ENCODE assay signal across 43 mouse cellular contexts in the genomic region with DNA sequence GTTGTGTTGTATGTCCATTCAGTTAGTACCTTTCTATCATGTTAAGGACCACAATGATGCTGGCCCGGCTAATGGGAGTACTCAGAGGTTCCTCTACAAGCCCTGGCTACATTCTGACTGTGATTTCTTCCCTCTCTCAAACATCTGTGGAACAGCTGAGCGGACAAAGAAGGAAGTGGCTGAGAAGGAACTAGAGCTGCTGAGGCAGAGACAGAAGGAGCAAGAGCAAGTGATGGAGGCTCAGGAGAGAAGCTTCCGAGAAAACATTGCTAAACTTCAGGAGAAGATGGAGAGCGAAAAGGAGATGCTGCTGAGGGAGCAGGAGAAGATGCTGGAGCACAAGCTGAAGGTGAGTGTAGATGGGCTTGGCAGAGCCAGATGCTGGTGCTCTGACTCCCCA. TPM values are rescaled to one million over a fixed set of nuclear protein-coding genes. Genes with fewer than 3 reads are reported as not detected.
"Had no signal": no experiment of that assay in that cellular context is flagged by ENCODE, and none has a peak within 500 bp of the region (broad histone marks: within the 10 kb centered on the region; RNA-seq: fewer than 3 reads in every experiment).

No protein-coding gene starts in this region.

- DNase-seq: heart, postnatal 10 days; heart, postnatal 36 days; heart, postnatal 4 days; kidney, adult 11 months; kidney, adult 18-20 months; kidney, adult 2 months; kidney, adult 8-10 months; kidney, adult 9 months; kidney, postnatal 10 days; kidney, postnatal 14 days; kidney, postnatal 25 days; kidney, postnatal 36 days; kidney, postnatal 4 days; layer of hippocampus, adult 9-11 months; layer of hippocampus, postnatal 36 days had no signal

- H3K36me3 ChIP-seq: heart, embryonic 10.5 days; heart, embryonic 12.5 days; heart, embryonic 13.5 days; heart, embryonic 15.5 days; hindbrain, embryonic 10.5 days; hindbrain, embryonic 12.5 days; hindbrain, embryonic 13.5 days; hindbrain, embryonic 15.5 days; intestine, embryonic 15.5 days; kidney, embryonic 15.5 days had no signal

- H3K9me3 ChIP-seq: heart, embryonic 10.5 days; heart, embryonic 12.5 days; heart, embryonic 13.5 days; heart, embryonic 15.5 days; hindbrain, embryonic 10.5 days; hindbrain, embryonic 12.5 days; hindbrain, embryonic 13.5 days; hindbrain, embryonic 15.5 days; intestine, embryonic 15.5 days; kidney, embryonic 15.5 days had no signal

- H3K27me3 ChIP-seq: heart, embryonic 12.5 days; heart, embryonic 13.5 days; heart, embryonic 15.5 days; hindbrain, embryonic 12.5 days; hindbrain, embryonic 13.5 days; hindbrain, embryonic 15.5 days; intestine, embryonic 15.5 days; kidney, embryonic 15.5 days had no signal

- H3K4me2 ChIP-seq: heart, embryonic 11.5 days; heart, embryonic 12.5 days; heart, embryonic 13.5 days; heart, embryonic 15.5 days; hindbrain, embryonic 12.5 days; hindbrain, embryonic 13.5 days; hindbrain, embryonic 14.5 days; hindbrain, embryonic 15.5 days; intestine, embryonic 15.5 days; kidney, embryonic 15.5 days had no signal

- H3K4me3 ChIP-seq: heart, embryonic 10.5 days; heart, embryonic 12.5 days; heart, embryonic 13.5 days; heart, embryonic 15.5 days; hindbrain, embryonic 10.5 days; hindbrain, embryonic 12.5 days; hindbrain, embryonic 13.5 days; hindbrain, embryonic 15.5 days; intestine, embryonic 15.5 days; kidney, embryonic 15.5 days; layer of hippocampus, adult 2 months had no signal

- H3K27ac ChIP-seq: heart, embryonic 10.5 days; heart, embryonic 13.5 days; heart, embryonic 15.5 days; hindbrain, embryonic 10.5 days; hindbrain, embryonic 12.5 days; hindbrain, embryonic 13.5 days; hindbrain, embryonic 14.5 days; hindbrain, embryonic 15.5 days; hindbrain, postnatal 0 days; intestine, embryonic 15.5 days; kidney, embryonic 15.5 days; kidney, postnatal 0 days; layer of hippocampus, adult 2 months had no signal

- ATAC-seq: hindbrain, embryonic 16.5 days; hindbrain, postnatal 0 days; inflammation-experienced regulatory T-cells, adult 6 months; intestine, embryonic 15.5 days; intestine, embryonic 16.5 days; intestine, postnatal 0 days had no signal

- H3K4me1 ChIP-seq: heart, embryonic 10.5 days; heart, embryonic 12.5 days; heart, embryonic 13.5 days; heart, embryonic 15.5 days; hindbrain, embryonic 10.5 days; hindbrain, embryonic 12.5 days; hindbrain, embryonic 13.5 days; hindbrain, embryonic 15.5 days; intestine, embryonic 15.5 days; kidney, embryonic 15.5 days had no signal

- H3K9ac ChIP-seq: heart, embryonic 12.5 days; heart, embryonic 13.5 days; heart, embryonic 15.5 days; hindbrain, embryonic 12.5 days; hindbrain, embryonic 13.5 days; hindbrain, embryonic 14.5 days; hindbrain, embryonic 15.5 days; intestine, embryonic 15.5 days; kidney, embryonic 15.5 days had no signal

RNA-seq across cellular contexts. Expression of a gene that starts 23.9 kb away (rescaled TPM):
- total RNA-seq: hematopoietic stem cell, adult 5-6 weeks; layer of hippocampus, adult 18-20 months; layer of hippocampus, adult 2 months; layer of hippocampus, postnatal 10 days; layer of hippocampus, postnatal 14 days; layer of hippocampus, postnatal 36 days had no signal
- polyA plus RNA-seq: heart, embryonic 10.5 days; heart, embryonic 11.5 days; heart, embryonic 12.5 days; heart, embryonic 13.5 days; heart, embryonic 15.5 days; heart, embryonic 16.5 days; heart, postnatal 0 days; hindbrain, embryonic 10.5 days; hindbrain, embryonic 11.5 days; hindbrain, embryonic 12.5 days; hindbrain, embryonic 13.5 days; hindbrain, embryonic 14.5 days; hindbrain, embryonic 15.5 days; kidney, embryonic 14.5 days; kidney, embryonic 16.5 days had no signal
